Mouse (Mus musculus) Muller cell, postnatal 12 days (primary cell): ENCODE measurements around the gene Defb29.

Experiments used
- DNase-seq: peaks from one replicate; pipeline ENCODE4 v3.0.0-alpha.2; 2015; ENCODE audit errors: inconsistent ontology term

Gene Defb29

DNA sequence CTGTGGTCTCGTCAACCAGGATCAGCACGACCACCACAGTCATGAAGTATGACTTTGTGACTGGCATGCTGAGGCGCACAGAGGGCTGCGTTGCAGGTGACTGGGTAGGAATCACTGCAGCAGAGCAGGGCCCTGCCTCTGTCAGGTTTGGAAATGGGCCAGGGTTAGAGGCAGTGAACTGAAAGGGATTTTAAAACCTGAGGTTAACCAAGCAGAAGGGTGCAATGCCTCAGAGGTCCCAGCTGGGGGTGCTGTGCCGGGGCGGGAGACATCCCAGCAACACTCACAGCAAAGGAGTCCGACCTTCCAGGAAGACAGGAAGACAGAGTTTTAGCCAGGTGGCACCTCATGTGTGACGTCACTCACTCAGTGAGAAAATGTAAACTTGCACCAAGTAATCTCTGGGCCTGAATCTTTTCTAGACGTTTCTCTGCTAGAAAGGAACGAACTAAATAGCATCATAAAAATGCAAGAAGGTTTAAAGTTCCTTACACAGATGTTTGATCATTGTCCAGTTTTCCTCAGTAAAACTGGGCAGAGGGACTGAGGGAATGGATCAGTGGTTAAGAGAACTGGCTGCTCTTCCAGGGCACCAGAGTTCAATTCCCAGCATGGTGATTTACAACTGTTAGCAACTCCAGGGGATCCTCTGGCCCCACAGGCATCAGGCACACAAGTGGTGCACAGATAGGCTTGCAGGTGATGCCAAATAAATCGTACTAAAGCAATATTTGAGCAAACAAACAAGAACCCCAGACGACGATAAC, at the start of gene Defb29:
TSS of gene Defb29 (minus strand) at position 155 of the 767 bp plus-strand sequence.
- no peak for DNase-seq

DNA sequence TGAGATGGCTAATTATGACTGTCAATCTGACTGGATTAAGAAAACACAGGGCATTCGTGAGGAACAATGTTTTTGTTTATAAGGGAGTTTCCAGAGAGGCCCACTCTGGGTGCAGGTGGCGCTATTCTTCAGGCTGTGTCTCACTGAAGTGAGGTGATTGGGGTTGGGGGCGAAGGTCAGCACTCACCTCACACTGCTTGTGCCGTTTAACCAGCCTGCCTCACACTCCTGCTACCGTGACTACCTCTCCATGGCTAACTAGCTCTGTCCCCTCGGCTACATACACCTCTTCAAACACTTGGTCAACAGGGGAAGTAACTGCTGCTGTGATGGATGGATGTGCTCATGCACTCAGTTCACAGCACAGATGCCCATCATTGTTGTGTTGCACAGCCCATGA, 49.1 kb upstream of the Defb29 start:
- no peak for DNase-seq

DNA sequence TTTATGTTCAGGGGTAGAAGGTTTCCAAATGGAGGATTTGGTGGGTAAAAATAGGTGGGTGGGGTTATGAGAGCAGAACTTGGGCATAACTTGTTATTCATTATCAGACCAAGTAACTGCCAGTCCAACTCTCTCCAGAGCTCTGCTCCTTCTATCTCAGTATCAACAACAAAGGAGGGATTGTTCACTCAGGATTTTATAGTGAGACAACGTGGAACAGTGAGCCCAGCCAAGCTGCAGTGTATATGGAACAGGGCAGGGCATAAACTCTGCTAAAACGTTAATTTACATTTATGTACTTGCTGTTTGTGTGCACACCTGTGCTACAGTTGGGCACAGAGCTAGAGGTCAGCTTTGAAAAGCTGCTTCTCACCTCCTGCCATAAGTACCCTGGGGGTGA, 48.6 kb upstream of the Defb29 start:
- no peak for DNase-seq

DNA sequence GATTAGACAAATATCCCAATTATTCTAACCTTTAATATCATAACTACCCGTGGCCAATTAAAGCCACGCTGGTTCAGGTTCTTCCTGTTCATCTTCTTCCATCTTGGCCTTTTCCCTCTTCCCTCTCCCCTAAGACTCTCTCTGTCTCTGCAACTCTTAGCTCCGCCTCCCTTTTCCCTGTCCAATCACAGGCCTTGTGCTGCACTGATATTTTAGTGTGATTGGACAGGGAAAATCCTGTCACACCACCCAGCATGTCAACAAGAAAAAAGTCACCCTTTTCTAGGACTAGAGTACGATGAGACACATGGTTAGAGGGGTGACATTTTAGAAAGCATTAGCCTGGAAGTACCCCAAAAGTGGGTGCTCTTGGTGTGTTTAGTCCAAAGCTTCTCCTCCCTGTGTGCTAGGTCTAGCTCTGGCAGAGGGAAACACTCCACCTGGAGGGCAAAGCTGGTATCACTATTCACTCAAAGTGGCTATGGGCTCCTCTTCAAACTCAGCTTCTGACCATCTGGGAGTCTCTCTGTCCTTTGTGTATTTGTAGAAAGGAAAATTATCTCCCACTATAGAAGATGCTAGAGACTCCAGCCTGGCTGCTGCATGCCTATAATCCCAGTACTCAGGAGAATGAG, 47.1 kb upstream of the Defb29 start:
- no peak for DNase-seq

DNA sequence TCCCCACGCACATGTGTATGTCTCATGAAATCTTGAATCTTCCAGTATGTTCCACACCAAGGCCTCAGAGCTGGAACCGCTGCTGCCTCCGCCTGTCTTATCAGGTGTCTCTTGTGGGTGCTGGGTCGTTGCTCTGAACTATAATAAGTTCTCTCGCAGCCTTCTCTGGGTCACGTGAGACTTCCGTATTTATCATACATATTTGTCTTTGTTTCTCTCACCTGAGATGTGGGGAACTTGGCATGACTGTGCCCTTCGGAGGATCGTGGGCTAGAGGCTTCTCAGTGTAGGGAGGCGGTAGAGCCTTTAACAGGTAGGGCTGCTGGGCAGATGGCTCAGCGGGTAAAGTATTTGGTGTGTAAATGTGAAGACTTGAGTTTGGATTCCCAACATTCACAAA, 40.7 kb upstream of the Defb29 start:
- no peak for DNase-seq

DNA sequence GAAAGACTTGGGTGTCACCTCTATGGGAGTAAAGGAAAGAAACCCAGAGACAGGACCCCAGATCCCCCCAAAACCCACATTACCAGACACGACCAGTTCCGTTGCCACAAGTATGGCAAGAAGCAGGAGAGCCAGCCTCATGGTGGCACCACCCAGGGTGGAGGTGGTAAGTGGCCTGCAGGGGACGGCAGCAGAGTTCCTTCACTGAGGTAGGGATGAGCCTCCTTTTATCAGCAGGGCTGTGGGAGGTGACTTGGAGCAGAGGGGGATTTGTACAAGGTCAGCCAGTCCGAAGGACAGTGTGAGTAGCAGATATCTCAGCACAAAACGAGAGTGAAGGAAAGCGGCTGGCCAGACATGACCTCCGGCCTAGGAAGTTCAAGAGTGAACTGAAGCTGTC, 40.2 kb upstream of the Defb29 start, which contains the start of gene Defb19:
TSS of gene Defb19 (minus strand) at position 206 of the 400 bp plus-strand sequence.
- no peak for DNase-seq

DNA sequence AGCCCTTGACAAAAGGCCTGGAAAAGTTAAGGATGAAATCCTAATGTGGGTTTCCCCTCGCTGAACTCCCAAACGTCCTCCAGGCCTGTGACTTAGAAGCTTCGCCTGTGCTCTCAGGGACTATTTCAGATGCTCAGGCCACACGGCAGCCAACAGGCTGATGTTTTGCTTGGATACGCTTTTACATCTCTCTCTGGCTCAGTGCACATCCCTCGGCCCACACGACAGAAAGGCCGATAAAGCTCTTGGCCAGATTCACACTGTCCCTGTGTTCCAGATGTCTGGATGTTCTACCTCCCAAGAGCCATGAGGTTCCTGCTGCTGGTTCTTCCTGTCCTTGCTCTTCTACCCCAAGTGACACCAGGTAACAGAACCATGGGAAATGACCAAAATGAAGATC, 33.6 kb upstream of the Defb29 start:
- no peak for DNase-seq

DNA sequence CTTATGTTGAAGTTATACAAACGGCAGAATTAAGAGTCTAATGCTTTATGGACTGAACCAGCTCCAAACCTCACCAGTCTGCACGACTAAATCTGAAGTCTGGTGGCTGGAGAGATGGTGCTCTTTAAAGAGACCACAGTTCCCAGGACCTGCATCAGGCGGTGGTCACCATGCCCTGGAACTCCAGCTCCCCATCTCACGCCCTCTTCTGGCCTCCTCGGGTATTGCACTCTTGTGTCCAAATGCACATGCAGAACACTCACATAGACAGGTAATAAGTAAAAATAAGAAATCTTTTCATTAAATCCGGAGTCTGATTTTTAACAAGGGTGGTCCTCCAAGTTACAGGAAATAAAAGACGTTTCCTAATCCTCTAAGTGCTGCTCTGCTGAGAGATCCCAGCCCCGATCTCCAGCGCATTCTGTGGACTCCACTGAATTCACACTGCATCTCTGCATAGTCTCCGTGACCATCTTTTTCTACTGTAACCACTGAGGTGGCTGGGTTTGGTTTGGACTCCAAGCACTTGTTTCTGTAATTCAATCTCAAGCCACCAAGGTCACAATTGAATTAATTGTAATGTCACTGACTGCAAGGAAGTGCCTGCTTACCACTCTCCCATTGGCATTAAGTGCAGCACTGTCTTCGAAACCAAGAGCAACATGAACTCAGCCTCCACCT, 32.4 kb upstream of the Defb29 start, which contains the start of gene Defb21:
TSS of gene Defb21 (plus strand) at position 631 of the 681 bp plus-strand sequence.
- no peak for DNase-seq

DNA sequence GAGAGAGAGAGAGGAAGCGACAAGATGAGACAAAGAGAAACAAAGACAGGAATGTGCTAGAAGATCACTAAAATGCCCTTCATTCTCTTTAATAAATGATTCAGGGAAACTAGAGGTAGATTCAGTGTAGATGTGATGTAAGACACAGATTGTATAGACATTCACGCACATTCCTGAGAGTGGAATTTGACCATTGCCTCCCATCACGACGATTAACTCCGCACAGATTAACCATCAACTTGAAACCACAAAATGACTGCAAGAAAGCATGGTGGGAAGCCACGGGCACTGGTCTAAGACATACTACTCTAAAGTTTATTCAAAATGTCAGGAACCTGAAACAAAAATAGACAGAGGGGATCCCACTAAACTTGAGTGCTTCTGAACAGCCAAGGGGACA, 30.4 kb upstream of the Defb29 start:
- DNase-seq, result no peak

DNA sequence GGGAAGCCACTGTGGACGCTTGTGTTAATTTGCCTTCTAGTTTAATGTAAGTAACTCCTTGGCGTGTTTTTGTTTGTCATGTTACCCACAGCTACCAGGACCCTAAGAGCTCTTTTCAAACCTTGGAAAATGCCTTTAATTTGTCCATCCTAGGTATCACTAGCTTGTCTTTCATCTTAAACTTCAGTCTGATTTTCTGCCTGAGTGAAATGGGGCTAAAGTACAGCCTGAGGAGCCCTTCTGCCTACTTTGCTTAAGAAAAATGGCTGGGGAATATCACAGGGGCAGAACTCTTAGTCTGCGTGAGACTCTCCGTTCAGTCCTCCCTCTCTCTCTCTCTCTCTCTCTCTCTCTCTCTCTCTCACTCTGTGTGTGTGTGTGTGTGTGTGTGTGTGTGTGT, 30.0 kb upstream of the Defb29 start:
- no peak for DNase-seq

DNA sequence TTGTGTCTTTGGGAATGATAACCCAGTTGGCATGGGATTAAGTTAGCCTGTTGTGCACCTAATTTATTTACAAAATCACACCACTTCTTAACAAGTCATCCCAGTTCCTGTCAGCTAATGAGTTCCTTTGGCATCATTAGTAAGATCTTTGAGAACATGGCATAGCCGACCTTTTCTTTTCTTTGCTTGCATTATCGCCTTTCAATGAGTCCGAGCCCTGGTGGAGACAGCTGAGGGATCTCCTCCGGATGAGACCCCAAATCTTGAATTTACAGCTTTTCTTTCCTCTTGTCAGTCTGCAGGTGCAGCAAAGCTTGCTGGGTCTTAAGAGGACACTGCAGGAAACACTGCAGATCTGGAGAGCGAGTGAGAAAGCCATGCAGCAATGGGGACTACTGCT, 29.1 kb upstream of the Defb29 start, which contains the start of gene Gm17416:
TSS of gene Gm17416 (plus strand) at position 301 of the 400 bp plus-strand sequence.
- no peak for DNase-seq

DNA sequence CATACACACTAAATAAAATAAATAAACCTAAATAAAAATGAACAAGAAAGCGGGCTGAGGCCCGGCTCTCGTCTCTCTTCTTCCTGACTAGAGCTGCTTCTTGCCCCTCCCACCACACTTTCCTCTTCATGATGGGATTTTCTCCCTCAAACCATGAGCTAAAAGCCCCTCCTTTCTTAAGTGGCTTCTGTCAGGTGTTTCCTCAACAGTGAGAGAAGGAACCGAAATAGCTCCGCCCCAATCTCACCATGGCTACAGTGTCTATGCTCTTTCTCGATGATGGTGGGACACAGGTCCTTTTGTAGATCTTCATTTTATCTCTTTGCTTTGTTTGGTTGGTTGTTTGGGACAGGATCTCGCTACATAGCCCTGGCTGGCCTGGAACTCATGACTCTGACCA, 16.8 kb upstream of the Defb29 start:
- no peak for DNase-seq

DNA sequence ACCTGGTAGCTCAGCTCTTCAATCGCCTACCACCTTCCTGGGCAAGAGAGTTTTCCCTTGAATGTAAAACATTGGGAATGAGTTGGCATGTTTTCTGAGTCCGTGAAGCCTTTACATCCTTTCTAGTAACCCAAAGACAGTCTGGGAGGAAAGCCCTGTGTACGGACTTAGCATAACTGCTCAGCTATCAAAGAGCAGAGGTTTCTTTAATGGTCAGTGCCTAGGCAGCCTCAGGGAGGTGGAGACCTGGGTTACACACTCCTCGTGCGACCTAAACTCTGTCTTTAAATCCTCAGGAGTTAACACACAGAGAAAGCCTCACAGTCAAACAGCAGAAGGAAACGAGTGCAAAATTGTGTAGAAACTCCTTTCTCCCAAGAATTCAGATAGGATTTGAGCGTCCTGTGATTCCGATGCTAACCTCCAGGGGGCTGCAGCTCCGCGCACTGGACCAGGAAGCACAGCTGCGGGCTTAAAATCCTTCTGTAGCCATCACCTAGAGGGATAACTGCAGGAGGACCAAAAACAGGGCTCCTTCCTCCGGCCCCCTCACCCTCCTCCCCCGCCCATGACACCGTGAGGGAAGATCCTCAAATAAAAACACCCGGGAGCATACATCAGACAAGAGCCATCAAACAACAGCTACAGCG, 14.0 kb upstream of the Defb29 start:
- DNase-seq, result peak; percentile 65

DNA sequence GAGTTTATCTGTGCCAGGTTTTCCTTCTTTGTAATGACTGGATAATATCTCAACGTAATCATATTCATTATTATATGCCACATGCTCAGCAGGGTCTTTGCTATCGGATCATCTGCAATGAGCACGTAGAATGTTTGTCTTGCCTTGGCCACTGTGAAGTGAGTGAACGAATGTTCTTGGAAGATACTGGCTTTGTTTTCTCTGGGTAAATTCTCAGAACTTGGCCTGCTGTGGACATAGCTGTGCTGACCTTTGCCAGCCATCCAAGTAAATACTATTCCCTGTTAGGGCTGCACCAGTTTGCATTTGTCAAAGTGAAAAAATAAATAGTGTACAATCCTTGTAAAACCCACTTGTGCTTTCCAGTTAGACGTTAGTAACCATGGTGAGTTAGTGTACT, 8.2 kb upstream of the Defb29 start:
- DNase-seq, result no peak

DNA sequence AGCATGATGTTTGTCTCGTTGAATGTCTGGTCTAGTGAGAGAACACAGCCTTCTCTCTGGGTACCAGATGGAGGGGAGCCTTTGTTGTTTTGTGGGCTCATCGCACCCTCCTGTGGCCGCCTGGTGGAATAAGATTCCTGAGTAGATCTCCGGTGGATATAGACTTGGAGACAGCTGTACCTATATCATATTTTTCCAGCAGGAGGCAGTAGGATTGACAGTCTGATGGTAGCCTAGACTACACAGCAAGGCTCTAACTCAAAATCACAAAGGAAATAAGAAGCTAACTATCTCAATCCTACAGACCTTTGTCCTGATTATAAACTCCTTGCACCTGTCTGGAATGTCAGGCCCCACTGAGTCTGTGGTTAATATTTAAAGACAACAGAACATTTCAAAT, 4.8 kb upstream of the Defb29 start:
- peak; percentile 63 for DNase-seq

DNA sequence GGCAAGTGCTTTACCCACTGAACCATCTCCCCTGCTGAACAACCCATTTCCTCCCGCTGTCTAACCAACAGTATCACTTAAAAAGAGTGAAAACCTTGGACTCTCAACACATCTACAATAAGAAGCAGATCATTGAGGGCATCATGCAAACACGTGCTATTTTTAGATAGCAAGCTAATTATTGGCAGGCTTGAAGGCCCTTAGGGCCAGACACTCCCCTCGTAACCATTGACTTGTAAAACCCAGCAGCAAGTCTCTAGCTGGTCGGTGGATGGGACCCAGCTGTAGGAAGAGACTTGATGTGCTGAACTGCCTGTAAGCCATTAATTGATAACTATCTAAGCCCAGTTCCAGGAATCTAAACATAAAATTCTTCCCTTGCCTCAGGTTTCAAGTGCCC, 3.6 kb upstream of the Defb29 start:
- DNase-seq, result no peak

DNA sequence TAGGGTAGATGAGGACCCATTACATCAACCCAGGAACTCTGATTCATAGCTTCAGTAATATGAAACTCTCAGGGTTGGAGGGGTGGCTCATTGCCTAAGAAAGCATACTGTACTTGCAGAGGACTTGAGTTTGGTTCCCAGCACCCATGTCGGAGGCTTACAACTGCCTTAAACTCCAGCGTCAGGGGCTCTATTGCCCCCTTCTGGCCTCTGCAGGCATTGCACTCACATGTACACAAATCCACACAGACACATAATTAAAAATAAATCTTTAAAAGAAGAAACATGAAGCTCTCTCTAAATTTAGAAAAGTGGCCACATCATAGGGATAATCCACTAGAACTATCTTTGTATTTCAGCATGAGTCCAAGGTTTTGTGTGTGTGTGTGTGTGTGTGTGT, 3.0 kb upstream of the Defb29 start:
- no peak for DNase-seq

DNA sequence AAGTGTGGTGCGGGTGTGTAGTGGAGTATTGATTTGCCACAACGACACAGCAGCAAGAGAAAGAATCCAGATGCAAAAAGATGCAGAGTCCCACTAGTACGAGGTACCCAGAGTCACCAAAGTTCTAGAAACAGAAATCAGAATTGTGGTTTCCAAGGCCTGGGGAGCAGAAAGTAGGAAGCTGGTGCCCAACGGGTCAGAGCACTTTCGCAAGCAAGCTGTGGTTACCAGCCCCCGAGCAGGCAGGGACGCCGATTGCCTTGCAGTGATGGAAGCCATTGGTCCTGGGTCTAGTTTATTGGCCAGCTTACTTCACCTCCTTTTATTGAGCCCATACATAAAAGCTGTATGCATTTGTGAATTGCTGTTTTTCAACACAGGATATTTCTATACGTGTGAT, 2.1 kb upstream of the Defb29 start:
- DNase-seq, result no peak

DNA sequence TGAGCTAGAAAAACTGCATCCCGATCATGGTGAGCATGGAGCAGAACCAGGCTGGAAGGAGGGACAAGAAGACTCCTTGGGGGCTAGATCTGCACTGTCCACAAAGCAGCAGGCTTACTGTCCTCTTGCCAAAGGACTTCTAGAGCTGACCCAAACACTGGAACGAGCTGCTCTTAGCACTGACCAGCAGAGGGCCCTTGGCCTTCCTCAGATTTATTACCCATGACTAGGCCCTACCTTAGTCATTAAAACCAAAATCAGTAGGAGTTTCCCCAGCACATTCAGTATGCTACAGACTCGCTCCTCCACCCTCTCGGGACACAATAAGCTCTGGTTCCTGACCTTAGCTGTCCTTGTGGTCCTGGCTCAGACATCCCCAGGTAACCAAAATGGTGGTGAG, 21.9 kb downstream of the Defb29 start, which contains the start of gene Defb28:
TSS of gene Defb28 (plus strand) at position 275 of the 400 bp plus-strand sequence.
- no peak for DNase-seq

DNA sequence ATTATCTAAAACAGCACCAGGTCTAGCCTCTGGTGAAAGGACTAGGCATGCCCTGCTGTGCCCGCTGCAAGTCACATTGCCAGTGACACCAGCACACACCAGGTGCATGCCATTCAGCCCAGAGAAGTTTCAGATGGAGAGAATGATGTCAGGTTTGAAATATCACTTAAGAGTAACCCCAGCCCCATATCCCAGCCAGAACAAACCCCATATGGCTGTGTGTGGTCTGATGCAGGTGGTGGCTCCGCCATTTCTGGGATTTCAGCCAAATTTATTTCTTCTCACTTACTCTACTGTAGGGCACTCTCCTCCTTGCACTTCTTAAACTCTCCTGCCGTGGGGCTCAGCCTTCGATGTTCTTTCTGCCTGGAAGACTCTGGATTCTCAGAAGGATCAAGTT, 23.8 kb downstream of the Defb29 start:
- no peak for DNase-seq

DNA sequence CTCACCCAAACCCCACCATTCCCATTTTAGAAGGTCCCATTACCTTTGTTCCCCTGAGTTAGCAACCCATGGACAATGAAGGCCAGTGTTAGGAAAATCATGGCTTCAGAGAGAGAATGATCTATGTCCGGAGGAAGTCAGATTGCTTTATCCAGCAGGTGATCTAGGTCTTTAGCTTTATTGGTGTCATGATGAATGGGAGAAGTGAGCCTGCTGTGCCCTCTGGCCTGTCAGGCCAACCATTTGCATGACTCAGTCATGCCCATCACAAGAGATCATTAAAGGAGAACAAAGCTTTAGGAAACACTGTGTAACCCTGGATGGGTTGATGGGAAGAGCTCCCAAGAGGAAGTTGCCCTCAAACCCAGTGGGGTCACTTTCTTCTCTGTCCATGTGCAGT, 28.3 kb downstream of the Defb29 start, which contains the start of gene Defb26:
TSS of gene Defb26 (minus strand) at position 101 of the 400 bp plus-strand sequence.
- no peak for DNase-seq

DNA sequence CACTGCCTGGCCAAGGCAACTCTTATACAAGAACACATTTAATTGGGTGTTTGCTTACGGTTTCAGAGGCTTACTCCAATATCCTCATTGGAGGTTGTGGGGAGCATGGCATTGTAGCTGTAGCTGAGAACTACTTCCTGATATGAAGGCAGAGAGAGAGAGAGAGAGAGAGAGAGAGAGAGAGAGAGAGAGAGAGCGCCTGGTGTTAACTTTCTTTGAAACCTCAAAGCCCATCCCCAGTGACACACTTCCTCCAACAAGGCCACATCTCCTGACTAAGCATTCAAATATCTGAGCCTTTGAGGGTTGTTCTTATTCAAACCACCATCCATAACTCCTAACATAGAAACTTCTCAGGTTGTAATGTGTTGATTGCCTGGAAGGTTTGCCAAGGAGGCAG, 35.9 kb downstream of the Defb29 start:
- no peak for DNase-seq
